Mouse (Mus musculus) liver, embryonic 14.5 days (tissue): ENCODE data around the gene Ugt1a8.

Experiments used
- CTCF ChIP-seq: IDR thresholded peaks from 2 replicates; pipeline ENCODE4 v1.5.1; 2016; ENCODE audit warnings: antibody characterized with exemption, low read depth, control low read depth
- EP300 ChIP-seq: IDR thresholded peaks from 2 replicates; pipeline ENCODE4 v1.6.1; 2016; ENCODE audit warnings: antibody characterized with exemption, low read depth

DNA sequence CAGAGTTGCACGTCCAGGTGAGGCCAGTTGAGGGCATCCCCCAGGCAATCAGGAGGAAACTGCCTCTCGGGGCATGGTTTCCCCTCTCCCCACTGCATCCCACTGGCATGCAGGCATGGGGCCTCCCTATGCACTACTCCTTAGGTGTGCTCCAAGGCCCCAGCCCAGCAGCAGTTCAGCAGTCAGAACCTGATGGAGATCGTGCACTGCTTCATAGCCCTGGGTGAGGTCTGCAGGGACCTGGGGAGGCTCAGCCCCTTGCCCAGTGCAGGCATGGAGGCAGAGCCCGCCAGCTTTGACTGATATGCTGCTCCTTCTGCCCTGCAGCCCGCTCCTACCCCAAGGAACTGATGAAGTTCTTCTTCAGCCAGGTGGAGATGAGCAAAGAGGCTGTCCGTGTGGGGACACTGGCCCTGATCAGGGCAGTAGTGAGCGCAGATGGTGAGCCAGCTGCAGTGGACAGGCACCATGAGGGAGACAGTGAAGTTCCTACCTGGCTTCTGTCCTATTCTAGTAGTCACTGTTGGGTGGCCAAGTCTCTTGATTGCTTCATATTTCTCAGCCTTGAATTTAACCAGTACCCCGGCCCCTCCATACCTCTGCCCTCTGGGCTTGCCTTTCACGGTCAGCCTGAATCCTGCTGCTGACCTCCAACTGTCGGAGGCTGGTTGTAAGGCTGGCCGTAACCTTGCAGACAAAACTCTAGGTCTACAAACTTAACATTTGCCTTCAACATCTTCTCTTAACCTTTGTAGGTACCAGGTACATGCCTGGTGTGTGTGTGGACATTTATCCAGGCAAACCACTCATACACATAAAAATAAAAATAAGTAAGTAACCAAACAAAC is 147.7 kb downstream of the Ugt1a8 start:
- TF ChIP-seq CTCF (no peak), EP300 (no peak)
